Mouse (Mus musculus) lung, postnatal 0 days (tissue): Measurements from ENCODE around the gene Cemip.

Experiments
- CTCF ChIP-seq: IDR thresholded peaks from 2 replicates; pipeline ENCODE4 v1.5.1; 2016; ENCODE audit warnings: antibody characterized with exemption, mild to moderate bottlenecking
- EP300 ChIP-seq: IDR thresholded peaks from 2 replicates; pipeline ENCODE4 v1.6.1; 2016; ENCODE audit warnings: antibody characterized with exemption, mild to moderate bottlenecking, control low read depth

DNA sequence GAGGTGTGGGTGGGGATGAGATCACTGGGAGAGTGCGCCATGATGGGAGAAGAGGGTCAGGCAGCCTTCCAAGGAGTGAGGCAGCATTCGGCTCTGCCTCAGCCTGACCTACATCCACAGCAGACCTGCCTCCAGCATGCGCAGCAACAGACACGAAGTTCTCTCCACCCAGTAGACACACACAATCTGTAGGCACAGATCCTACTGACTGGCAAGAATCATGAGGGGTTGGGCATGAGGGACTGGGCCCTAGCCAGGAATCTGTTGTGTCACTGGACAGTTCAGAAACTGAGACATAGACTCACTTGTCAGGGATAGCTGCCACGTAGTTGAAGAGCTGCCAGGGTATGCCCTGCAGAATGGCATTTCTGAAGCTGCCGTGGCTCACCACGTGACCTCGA lies 144.6 kb downstream of the Cemip start:
- TF ChIP-seq EP300, result no peak
- TF ChIP-seq CTCF, result no peak
